In genomic region chr16:72951969-72952368, GRCm38 (mm10) we compare ENCODE assay signal across 26 mouse cellular contexts.
"Had no signal": no experiment of that assay in that cellular context is flagged by ENCODE, and none has a peak within 500 bp of the region (broad histone marks: within the 10 kb centered on the region; RNA-seq: fewer than 3 reads in every experiment).

No protein-coding gene starts in this region.

- H3K27ac ChIP-seq: heart, embryonic 10.5 days; hindbrain, embryonic 10.5 days; hindbrain, embryonic 12.5 days; hindbrain, embryonic 14.5 days; kidney, embryonic 15.5 days; kidney, postnatal 0 days; limb, embryonic 13.5 days; limb, embryonic 15.5 days; liver, embryonic 12.5 days; liver, embryonic 14.5 days had no signal

- ATAC-seq: hindbrain, embryonic 16.5 days; intestine, embryonic 16.5 days; liver, embryonic 12.5 days had no signal

- H3K4me2 ChIP-seq: heart, embryonic 12.5 days; hindbrain, embryonic 12.5 days; hindbrain, embryonic 14.5 days; kidney, embryonic 15.5 days; limb, embryonic 13.5 days; limb, embryonic 15.5 days; liver, embryonic 12.5 days had no signal

- H3K27me3 ChIP-seq: heart, embryonic 12.5 days; hindbrain, embryonic 12.5 days; kidney, embryonic 15.5 days; limb, embryonic 13.5 days; limb, embryonic 15.5 days; liver, embryonic 12.5 days had no signal

- H3K4me1 ChIP-seq: heart, embryonic 10.5 days; heart, embryonic 12.5 days; hindbrain, embryonic 12.5 days; kidney, embryonic 15.5 days; limb, embryonic 13.5 days; limb, embryonic 15.5 days; liver, embryonic 12.5 days had no signal

- H3K9me3 ChIP-seq: heart, embryonic 10.5 days; heart, embryonic 12.5 days; hindbrain, embryonic 10.5 days; hindbrain, embryonic 12.5 days; kidney, embryonic 15.5 days; limb, embryonic 13.5 days; limb, embryonic 15.5 days; liver, embryonic 12.5 days had no signal

- H3K4me3 ChIP-seq: heart, embryonic 10.5 days; heart, embryonic 12.5 days; hindbrain, embryonic 10.5 days; hindbrain, embryonic 12.5 days; kidney, embryonic 15.5 days; limb, embryonic 13.5 days; limb, embryonic 15.5 days; liver, embryonic 12.5 days had no signal

- DNase-seq: gastrocnemius, postnatal 10 days; gastrocnemius, postnatal 25 days; heart, adult 18-20 months; heart, postnatal 10 days; heart, postnatal 4 days; kidney, adult 11 months; kidney, adult 2 months; kidney, adult 9 months; kidney, postnatal 14 days; kidney, postnatal 36 days; layer of hippocampus, adult 9-11 months; layer of hippocampus, postnatal 36 days; left cerebral cortex, postnatal 4 days had no signal

- H3K9ac ChIP-seq: heart, embryonic 12.5 days; hindbrain, embryonic 12.5 days; hindbrain, embryonic 14.5 days; kidney, embryonic 15.5 days; limb, embryonic 13.5 days; limb, embryonic 15.5 days; liver, embryonic 12.5 days; liver, embryonic 14.5 days had no signal

- H3K36me3 ChIP-seq: heart, embryonic 10.5 days; heart, embryonic 12.5 days; hindbrain, embryonic 10.5 days; hindbrain, embryonic 12.5 days; kidney, embryonic 15.5 days; limb, embryonic 13.5 days; limb, embryonic 15.5 days; liver, embryonic 12.5 days had no signal
